Mouse (Mus musculus) liver, embryonic 16.5 days (tissue): ENCODE results near the gene 4430402I18Rik. TPM values are rescaled to one million over a fixed set of nuclear protein-coding genes. Genes with fewer than 3 reads are reported as not detected.
A peak's percentile ranks its signal among the peaks of the same experiment; 100 is the strongest.
"Not testable (repeated sequence)": the region's sequence is repeated elsewhere in the genome, so short reads cannot be mapped to it uniquely, and the experiment has no call there.

Experiments used
- ATAC-seq: fragments of 200-750 bp; cut with Nextera tagmentation; 2 replicates; pipeline ENCODE4 v1.8.0; 2017; ENCODE audit warnings: low read depth, mild to moderate bottlenecking, moderate number of reproducible peaks, moderate library complexity
- H3K27ac ChIP-seq: fragments of 300-500 bp; sonication (generic); 2 replicates; pipeline ENCODE4 v1.5.1; 2014; ENCODE audit warnings: mild to moderate bottlenecking, low read length
- H3K27me3 ChIP-seq: fragments of 300-500 bp; sonication (generic); 2 replicates; pipeline ENCODE4 v1.6.1; 2014; ENCODE audit warnings: low read depth, low read length, mixed read lengths; ENCODE audit not compliant: control insufficient read depth, insufficient read depth
- H3K36me3 ChIP-seq: fragments of 300-500 bp; sonication (generic); 2 replicates; pipeline ENCODE4 v1.6.1; 2014; ENCODE audit warnings: mild to moderate bottlenecking; ENCODE audit not compliant: control insufficient read depth, insufficient read depth
- H3K4me1 ChIP-seq: fragments of 300-500 bp; sonication (generic); 2 replicates; pipeline ENCODE4 v1.6.1; 2014; ENCODE audit warnings: low read depth, low read length, mixed read lengths; ENCODE audit not compliant: control insufficient read depth
- H3K4me2 ChIP-seq: fragments of 300-500 bp; sonication (generic); 2 replicates; pipeline ENCODE4 v1.6.1; 2014; ENCODE audit warnings: low read depth, low read length, mixed read lengths
- H3K4me3 ChIP-seq: fragments of 300-500 bp; sonication (generic); 2 replicates; pipeline ENCODE4 v1.5.1; 2014; ENCODE audit warnings: low read depth, mild to moderate bottlenecking, low read length
- H3K9ac ChIP-seq: fragments of 300-500 bp; sonication (generic); 2 replicates; pipeline ENCODE4 v1.6.1; 2014; ENCODE audit warnings: low read depth, low read length
- H3K9me3 ChIP-seq: fragments of 300-500 bp; sonication (generic); replicated peaks from 2 replicates; pipeline ENCODE4 v1.6.1; 2016; ENCODE audit warnings: low read length; ENCODE audit not compliant: control insufficient read depth
- WGBS: fragments of 180-500 bp; shearing (Covaris S2); extraction: QIAGEN DNeasy Blood & Tissue Kit; methylation state at CpG from one replicate; pipeline ENCODE4 v1.1.7; 2014; ENCODE audit not compliant: insufficient replicate concordance; 5-methylcytosine and 5-hydroxymethylcytosine counted together
- polyA plus RNA-seq: library from polyadenylated mRNA; unstranded; fragments of >200 nt; fragmentation: Nextera tagmentation; extraction: Ambion mirVana; gene quantifications from 2 replicates; pipeline ENCODE4 v1.2.1, GENCODE M21; 2015

Gene 4430402I18Rik
- polyA plus RNA-seq, 1 experiment from 2014 or later: 1.5 TPM

- not testable (repeated sequence) for ATAC-seq, H3K36me3 ChIP-seq
- 90% methylated on average over 16 of the region's 16 CpGs for WGBS
Measured at GRCm38 (mm10) chr19:29000321-29000720, 32.7 kb upstream of the 4430402I18Rik start.

GRCm38 (mm10) chr19:28997976-28998630, 30.5 kb upstream of the 4430402I18Rik start:
- Histone ChIP-seq H3K27ac (no peak overlapping the region), H3K4me2 (no peak overlapping the region), H3K9me3 (no peaks in the 10 kb centered on the region), H3K27me3 (no peaks in the 10 kb centered on the region), H3K9ac (no peak overlapping the region), H3K4me3 (no peak overlapping the region), H3K4me1 (no peaks in the 10 kb centered on the region), H3K36me3 (peaks cover 16% of the 10 kb centered on the region)
- ATAC-seq: no peak
- WGBS: 75% methylated on average over 4 of the region's 4 CpGs

More at GRCm38 (mm10) chr19:29000321-29000720, 32.7 kb upstream of the 4430402I18Rik start:
- H3K27me3 ChIP-seq, H3K4me1 ChIP-seq, H3K4me2 ChIP-seq, H3K9me3 ChIP-seq, H3K9ac ChIP-seq, H3K27ac ChIP-seq, H3K4me3 ChIP-seq: not testable (repeated sequence)

GRCm38 (mm10) chr19:28995366-28995765, 27.8 kb upstream of the 4430402I18Rik start:
- H3K27me3 ChIP-seq: no peaks in the 10 kb centered on the region
- no peaks in the 10 kb centered on the region for H3K9me3 ChIP-seq
- WGBS: 50% methylated on average over 5 of the region's 5 CpGs
- no peak overlapping the region for H3K9ac ChIP-seq
- peaks cover 9% of the 10 kb centered on the region for H3K4me1 ChIP-seq
- no peak for ATAC-seq
- no peak overlapping the region for H3K4me3 ChIP-seq
- H3K27ac ChIP-seq: no peak overlapping the region
- H3K36me3 ChIP-seq: peaks cover 13% of the 10 kb centered on the region
- H3K4me2 ChIP-seq: no peak overlapping the region

- no peaks in the 10 kb centered on the region for H3K9me3 ChIP-seq
- H3K4me2 ChIP-seq: no peak overlapping the region
- H3K27ac ChIP-seq: no peak overlapping the region
- H3K4me1 ChIP-seq: peaks cover 9% of the 10 kb centered on the region
- H3K9ac ChIP-seq: no peak overlapping the region
- no peak overlapping the region for H3K4me3 ChIP-seq
- H3K36me3 ChIP-seq: peaks cover 13% of the 10 kb centered on the region
- WGBS: 83% methylated on average over 7 of the region's 7 CpGs
- no peaks in the 10 kb centered on the region for H3K27me3 ChIP-seq
- ATAC-seq: no peak
Measured at GRCm38 (mm10) chr19:28994870-28995269, 27.3 kb upstream of the 4430402I18Rik start.

GRCm38 (mm10) chr19:28991391-28991790, 23.8 kb upstream of the 4430402I18Rik start:
- peak overlapping the region; percentile 88 for H3K4me2 ChIP-seq
- peak overlapping the region; percentile 95 for H3K9ac ChIP-seq

GRCm38 (mm10) chr19:28990590-28991221, 23.1 kb upstream of the 4430402I18Rik start:
- peak; percentile 22 for ATAC-seq

More at GRCm38 (mm10) chr19:28991391-28991790, 23.8 kb upstream of the 4430402I18Rik start:
- Histone ChIP-seq H3K9me3 (no peaks in the 10 kb centered on the region), H3K27me3 (no peaks in the 10 kb centered on the region), H3K4me3 (peak overlapping the region; percentile 94), H3K36me3 (peaks cover 10% of the 10 kb centered on the region), H3K4me1 (peaks cover 17% of the 10 kb centered on the region), H3K27ac (no peak overlapping the region)
- 54% methylated on average over 5 of the region's 5 CpGs for WGBS
- no peak for ATAC-seq

GRCm38 (mm10) chr19:28990194-28990589, 22.6 kb upstream of the 4430402I18Rik start, which contains the start of gene Cdc37l1:
Cdc37l1 (plus strand) TSS chr19:28990352.
- peak within 1 kb of the TSS; percentile 88 for H3K4me2 ChIP-seq
- H3K4me3 ChIP-seq: peak within 1 kb of the TSS; percentile 94
- peak within 1 kb of the TSS; percentile 95 for H3K9ac ChIP-seq
- 0% methylated on average over 37 of the region's 37 CpGs for WGBS
- peak; percentile 99 for ATAC-seq
- H3K9me3 ChIP-seq: no peaks in the 10 kb centered on the region
- H3K27me3 ChIP-seq: no peaks in the 10 kb centered on the region
- peaks cover 7% of the 10 kb centered on the region for H3K36me3 ChIP-seq
- peak within 1 kb of the TSS; percentile 83 for H3K27ac ChIP-seq
- peaks cover 17% of the 10 kb centered on the region for H3K4me1 ChIP-seq

More at GRCm38 (mm10) chr19:28990590-28991221, 23.1 kb upstream of the 4430402I18Rik start:
- WGBS: under 1% methylated on average over 41 of the region's 41 CpGs
- no peaks in the 10 kb centered on the region for H3K27me3 ChIP-seq
- peaks cover 10% of the 10 kb centered on the region for H3K36me3 ChIP-seq
- H3K27ac ChIP-seq: peak overlapping the region; percentile 83
- H3K4me1 ChIP-seq: peaks cover 17% of the 10 kb centered on the region
- H3K4me3 ChIP-seq: peak overlapping the region; percentile 94
- H3K9ac ChIP-seq: peak overlapping the region; percentile 95
- peak overlapping the region; percentile 88 for H3K4me2 ChIP-seq
- H3K9me3 ChIP-seq: no peaks in the 10 kb centered on the region

- Histone ChIP-seq H3K9me3 (no peaks in the 10 kb centered on the region), H3K4me1 (peaks cover 17% of the 10 kb centered on the region), H3K27me3 (no peaks in the 10 kb centered on the region), H3K4me3 (peak overlapping the region; percentile 94), H3K27ac (peak overlapping the region; percentile 83; the same call in 1 of the 2 replicates), H3K4me2 (peak overlapping the region; percentile 88), H3K36me3 (0 out of 2 replicates have a peak, but pooled peaks cover under 1% of the 10 kb centered on the region), H3K9ac (peak overlapping the region; percentile 95)
- ATAC-seq: no peak
- WGBS: 41% methylated on average over 8 of the region's 8 CpGs
Measured at GRCm38 (mm10) chr19:28989515-28989914, 21.9 kb upstream of the 4430402I18Rik start.

- Histone ChIP-seq H3K27me3 (no peaks in the 10 kb centered on the region), H3K4me2 (no peak overlapping the region), H3K4me3 (no peak overlapping the region), H3K9me3 (no peaks in the 10 kb centered on the region), H3K27ac (no peak overlapping the region), H3K36me3 (no peaks in the 10 kb centered on the region), H3K4me1 (no peaks in the 10 kb centered on the region), H3K9ac (no peak overlapping the region)
- ATAC-seq: no peak
- WGBS: 41% methylated on average over 7 of the region's 7 CpGs
Measured at GRCm38 (mm10) chr19:28982617-28983016, 15.0 kb upstream of the 4430402I18Rik start.
